In genomic region chrX:160994543-160995121, GRCm38 (mm10) we compare ENCODE assay signal across 7 mouse cellular contexts. TPM values are rescaled to one million over a fixed set of nuclear protein-coding genes. Genes with fewer than 3 reads are reported as not detected.
DNase-seq lines count a peak whose midpoint lies in the region; ATAC-seq lines count a peak whose summit lies in the region.

Gene Cdkl5, minus strand, starts transcription at chrX:160994704.

- no peaks in the 10 kb centered on the region for H3K9me3 ChIP-seq in intestine, embryonic 16.5 days (ENCODE audit: control insufficient read depth, low read length)
- H3K9me3 ChIP-seq in midbrain, embryonic 11.5 days (ENCODE audit: control insufficient read depth, low read length), result no peaks in the 10 kb centered on the region

- DNase-seq in adrenal gland, adult 2 months, result peak; percentile 96
- DNase-seq in embryo, embryonic 11.5 days (ENCODE audit: low read depth, low spot score), result peak; percentile 89
- DNase-seq in gastrocnemius, postnatal 4 days (ENCODE audit: low spot score in 2 of 2), result peak; percentile 80 to 92
- DNase-seq in left cerebral cortex, postnatal 36 days (ENCODE audit: low spot score in 2 of 2), result peak; percentile 91 to 94
- peak; percentile 99 for DNase-seq in midbrain, embryonic 11.5 days (ENCODE audit: low spot score, missing footprints)
- DNase-seq in skeletal muscle tissue, adult 2 months (ENCODE audit: low read depth, low spot score), result peak; percentile 79

- 0 out of 2 replicates have a peak, but pooled peaks cover 5% of the 10 kb centered on the region for H3K27me3 ChIP-seq in intestine, embryonic 16.5 days (replicated peaks; ENCODE audit: control insufficient read depth, insufficient read depth, low read length)
- H3K27me3 ChIP-seq in midbrain, embryonic 11.5 days (ENCODE audit: control insufficient read depth, insufficient read depth, low read length), result peaks cover 5% of the 10 kb centered on the region

- H3K4me1 ChIP-seq in intestine, embryonic 16.5 days (ENCODE audit: control insufficient read depth, insufficient read depth, low read length), result no peaks in the 10 kb centered on the region
- no peaks in the 10 kb centered on the region; the same call in 1 of the 2 replicates for H3K4me1 ChIP-seq in midbrain, embryonic 11.5 days (ENCODE audit: control insufficient read depth, insufficient read depth, low read length)

- H3K9ac ChIP-seq in intestine, embryonic 16.5 days (ENCODE audit: low read depth, low read length), result peak within 1 kb of the TSS; percentile 71
- peak within 1 kb of the TSS; percentile 67 for H3K9ac ChIP-seq in midbrain, embryonic 11.5 days (ENCODE audit: low read length)

- H3K27ac ChIP-seq in intestine, embryonic 16.5 days (ENCODE audit: low read length), result peak within 1 kb of the TSS; percentile 54
- H3K27ac ChIP-seq in midbrain, embryonic 11.5 days (ENCODE audit: low read depth, low read length), result peak within 1 kb of the TSS; percentile 76

- H3K4me2 ChIP-seq in intestine, embryonic 16.5 days (ENCODE audit: low read depth, low read length), result peak within 1 kb of the TSS; percentile 50
- H3K4me2 ChIP-seq in midbrain, embryonic 11.5 days, result peak within 1 kb of the TSS; percentile 47

- peak; percentile 96 for ATAC-seq in intestine, embryonic 16.5 days
- peak; percentile 95 for ATAC-seq in midbrain, embryonic 11.5 days (ENCODE audit: low FRiP score)

- peak within 1 kb of the TSS; percentile 61 for H3K4me3 ChIP-seq in intestine, embryonic 16.5 days (ENCODE audit: low read length)
- H3K4me3 ChIP-seq in midbrain, embryonic 11.5 days (ENCODE audit: low read depth, low read length), result peak within 1 kb of the TSS; percentile 57

- intact Hi-C loops in left cerebral cortex, postnatal 36 days (cut with DNase I), result loop anchor here (5.0 to 10.0 kb wide), 4 partner anchors 87 to 410 kb away; partner anchors contain the start of genes Gja6 and Rs1

- no peaks in the 10 kb centered on the region for H3K36me3 ChIP-seq in intestine, embryonic 16.5 days (ENCODE audit: control insufficient read depth, insufficient read depth, low read length)
- no peaks in the 10 kb centered on the region for H3K36me3 ChIP-seq in midbrain, embryonic 11.5 days (ENCODE audit: control insufficient read depth, insufficient read depth, low read length)

- WGBS in intestine, embryonic 16.5 days, result 21% methylated on average over 53 of the region's 53 CpGs
- WGBS in midbrain, embryonic 11.5 days, result 15% methylated on average over 53 of the region's 53 CpGs

RNA-seq across cellular contexts. Expression of gene Cdkl5, which starts in this region (rescaled TPM):
- 10 to 100 TPM; 14.5 to 19.0 TPM for total RNA-seq in adrenal gland, adult 2 months (2021)
- 0.62 and 1.1 TPM in 2 replicates for polyA plus RNA-seq in adrenal gland, adult 2 months (2012; rRNA removed)
- 1 to 10 TPM; 2.2 to 2.8 TPM for total RNA-seq in gastrocnemius, postnatal 4 days (2021)
- polyA plus RNA-seq in intestine, embryonic 16.5 days (2015; fragmentation: Nextera tagmentation; extraction: Ambion mirVana), result 1.4 and 1.5 TPM in 2 replicates
- 100 to 1,000 TPM; 152 to 159 TPM for total RNA-seq in left cerebral cortex, postnatal 36 days (2021)
- polyA plus RNA-seq in midbrain, embryonic 11.5 days (2014; fragmentation: Nextera tagmentation; extraction: Ambion mirVana), result 4.4 and 4.8 TPM in 2 replicates

Comparison
In these comparisons a context has a peak if more than half of its experiments do, and no peak if none do; other contexts are left out.
1. Peak in every context shown above with its lines: DNase-seq, ATAC-seq, H3K4me3 ChIP-seq and H3K27ac ChIP-seq.
2. RNA of gene Cdkl5 (total RNA-seq): 152 to 159 TPM in left cerebral cortex, postnatal 36 days; 14.5 to 19.0 TPM in adrenal gland, adult 2 months and 2.2 to 2.8 TPM in gastrocnemius, postnatal 4 days; every median in the first group is over 4 times any median in the second.